Mouse (Mus musculus): ENCODE results near the gene Nlgn2.

- TF ChIP-seq TCF12 (IDR thresholded peaks at IDR 0.05; ENCODE audit: low read depth, low read length) (no peak), POLR2AphosphoS2 (IDR thresholded peaks at IDR 0.05; ENCODE audit: low read depth, low read length) (no peak), CTCF (conservative IDR thresholded peaks at IDR 0.05 in 1 of 2, IDR thresholded peaks at IDR 0.05 in 1 of 2; ENCODE audit: low read depth in 2 of 2, low read length in 2 of 2) (no peak), JUN (IDR thresholded peaks at IDR 0.05; ENCODE audit: insufficient read depth, low read depth, low read length) (no peak), ELF1 (IDR thresholded peaks at IDR 0.05; ENCODE audit: low read depth, low read length) (no peak), JUND (conservative IDR thresholded peaks at IDR 0.05; ENCODE audit: low read depth, low read length) (no peak), HCFC1 (IDR thresholded peaks at IDR 0.05; ENCODE audit: low read depth, low read length) (no peak), IRF4 (IDR thresholded peaks at IDR 0.05; ENCODE audit: low read depth, low read length) (no peak), EP300 (IDR thresholded peaks at IDR 0.05; ENCODE audit: low read length) (no peak), MAX (IDR thresholded peaks at IDR 0.05; ENCODE audit: low read length) (no peak)
Observed at GRCm38 (mm10) chr11:69816520-69816919, 21.1 kb downstream of the Nlgn2 start.
